Mouse (Mus musculus) stomach, embryonic 14.5 days (tissue): ENCODE results near the gene Nipal3. TPM values are rescaled to one million over a fixed set of nuclear protein-coding genes. Genes with fewer than 3 reads are reported as not detected.
A peak's percentile ranks its signal among the peaks of the same experiment; 100 is the strongest.

Experiments
- ATAC-seq: fragments of 200-750 bp; cut with Nextera tagmentation; 2 replicates; pipeline ENCODE4 v1.8.0; 2017; ENCODE audit warnings: low read depth, moderate TSS enrichment; ENCODE audit not compliant: insufficient number of reproducible peaks, insufficient read depth, low FRiP score
- H3K27ac ChIP-seq: fragments of 300-500 bp; sonication (generic); 2 replicates; pipeline ENCODE4 v1.5.1; 2014; ENCODE audit warnings: mild to moderate bottlenecking, low read length, moderate library complexity, mixed read lengths
- H3K27me3 ChIP-seq: fragments of 300-500 bp; sonication (generic); 2 replicates; pipeline ENCODE4 v1.6.1; 2014; ENCODE audit warnings: low read length, control low read depth, mixed read lengths; ENCODE audit not compliant: control insufficient read depth, insufficient read depth
- H3K36me3 ChIP-seq: fragments of 300-500 bp; sonication (generic); 2 replicates; pipeline ENCODE4 v1.6.1; 2014; ENCODE audit warnings: mild to moderate bottlenecking, control low read depth, low read length, moderate library complexity, mixed read lengths; ENCODE audit not compliant: control insufficient read depth, insufficient read depth
- H3K4me1 ChIP-seq: fragments of 300-500 bp; sonication (generic); 2 replicates; pipeline ENCODE4 v1.6.1; 2014; ENCODE audit warnings: low read length, control low read depth, mixed read lengths; ENCODE audit not compliant: control insufficient read depth, insufficient read depth
- H3K4me2 ChIP-seq: fragments of 300-500 bp; sonication (generic); replicated peaks from 2 replicates; pipeline ENCODE4 v1.6.1; 2014; ENCODE audit warnings: low read depth, low read length, control low read depth
- H3K4me3 ChIP-seq: fragments of 300-500 bp; sonication (generic); 2 replicates; pipeline ENCODE4 v1.5.1; 2014; ENCODE audit warnings: low read depth, low read length, control low read depth
- H3K9ac ChIP-seq: fragments of 300-500 bp; sonication (generic); replicated peaks from 2 replicates; pipeline ENCODE4 v1.6.1; 2014; ENCODE audit warnings: low read depth, mild to moderate bottlenecking, control low read depth, low read length, moderate library complexity, mixed read lengths
- H3K9me3 ChIP-seq: fragments of 300-500 bp; sonication (generic); 2 replicates; pipeline ENCODE4 v1.6.1; 2016; ENCODE audit warnings: low read depth, low read length, control low read depth; ENCODE audit not compliant: control insufficient read depth
- WGBS: fragments of 180-500 bp; shearing (Covaris S2); extraction: QIAGEN DNeasy Blood & Tissue Kit; methylation state at CpG from one replicate; pipeline ENCODE4 v1.1.7; 2014; 5-methylcytosine and 5-hydroxymethylcytosine counted together
- polyA plus RNA-seq: library from polyadenylated mRNA; unstranded; fragments of >200 nt; fragmentation: Nextera tagmentation; extraction: Ambion mirVana; gene quantifications from 2 replicates; pipeline ENCODE4 v1.2.1, GENCODE M21; 2014

Gene Nipal3
- polyA plus RNA-seq, 1 experiment from 2014 or later: 7.4 TPM

- H3K4me3 ChIP-seq: no peak overlapping the region
- no peak overlapping the region for H3K4me2 ChIP-seq
- H3K9me3 ChIP-seq: peaks cover 6% of the 10 kb centered on the region; the same call in 1 of the 2 replicates
- no peaks in the 10 kb centered on the region for H3K4me1 ChIP-seq
- H3K9ac ChIP-seq: no peak overlapping the region
- H3K27me3 ChIP-seq: no peaks in the 10 kb centered on the region
- no peaks in the 10 kb centered on the region for H3K36me3 ChIP-seq
- no peak for ATAC-seq
- H3K27ac ChIP-seq: no peak overlapping the region
- 61% methylated on average over 2 of the region's 2 CpGs for WGBS
Measured at GRCm38 (mm10) chr4:135530270-135530669, 35.4 kb upstream of the Nipal3 start.

GRCm38 (mm10) chr4:135526039-135526710 is 31.3 kb upstream of the Nipal3 start:
- H3K27ac ChIP-seq: no peak overlapping the region
- 36% methylated on average over 14 of the region's 14 CpGs for WGBS
- H3K4me1 ChIP-seq: peaks cover 8% of the 10 kb centered on the region
- H3K27me3 ChIP-seq: no peaks in the 10 kb centered on the region
- H3K4me3 ChIP-seq: no peak overlapping the region
- H3K9me3 ChIP-seq: peaks cover 6% of the 10 kb centered on the region; the same call in 1 of the 2 replicates
- no peak overlapping the region for H3K9ac ChIP-seq
- no peak for ATAC-seq
- no peaks in the 10 kb centered on the region for H3K36me3 ChIP-seq
- no peak overlapping the region for H3K4me2 ChIP-seq

- Histone ChIP-seq H3K4me2 (no peak overlapping the region), H3K4me1 (peaks cover 8% of the 10 kb centered on the region), H3K27ac (no peak overlapping the region), H3K27me3 (no peaks in the 10 kb centered on the region), H3K36me3 (no peaks in the 10 kb centered on the region), H3K9me3 (no peaks in the 10 kb centered on the region), H3K9ac (no peak overlapping the region), H3K4me3 (no peak overlapping the region)
- ATAC-seq: no peak
- WGBS: 76% methylated on average over 12 of the region's 12 CpGs
Measured at GRCm38 (mm10) chr4:135525057-135525456, 30.2 kb upstream of the Nipal3 start.

- no peaks in the 10 kb centered on the region for H3K9me3 ChIP-seq
- peak overlapping the region; percentile 16; the same call in 1 of the 2 replicates for H3K27ac ChIP-seq
- no peak overlapping the region for H3K9ac ChIP-seq
- no peak overlapping the region for H3K4me2 ChIP-seq
- H3K4me1 ChIP-seq: peaks cover 8% of the 10 kb centered on the region
- no peak overlapping the region for H3K4me3 ChIP-seq
- WGBS: 21% methylated on average over 6 of the region's 7 CpGs
- H3K27me3 ChIP-seq: no peaks in the 10 kb centered on the region
- H3K36me3 ChIP-seq: no peaks in the 10 kb centered on the region
- no peak for ATAC-seq
Measured at GRCm38 (mm10) chr4:135523939-135524338, 29.1 kb upstream of the Nipal3 start.

- no peak overlapping the region for H3K4me2 ChIP-seq
- H3K27me3 ChIP-seq: no peaks in the 10 kb centered on the region
- 74% methylated on average over 9 of the region's 9 CpGs for WGBS
- no peak overlapping the region for H3K9ac ChIP-seq
- H3K4me1 ChIP-seq: peaks cover 8% of the 10 kb centered on the region
- no peak overlapping the region for H3K4me3 ChIP-seq
- H3K9me3 ChIP-seq: no peaks in the 10 kb centered on the region
- no peak overlapping the region for H3K27ac ChIP-seq
- H3K36me3 ChIP-seq: no peaks in the 10 kb centered on the region
- no peak for ATAC-seq
Measured at GRCm38 (mm10) chr4:135520421-135520820, 25.6 kb upstream of the Nipal3 start.

GRCm38 (mm10) chr4:135518135-135518534 is 23.3 kb upstream of the Nipal3 start:
- no peaks in the 10 kb centered on the region for H3K4me1 ChIP-seq
- no peaks in the 10 kb centered on the region for H3K36me3 ChIP-seq
- WGBS: 81% methylated on average over 12 of the region's 12 CpGs
- H3K4me2 ChIP-seq: no peak overlapping the region
- H3K9ac ChIP-seq: no peak overlapping the region
- peak overlapping the region; percentile 39; the same call in 1 of the 2 replicates for H3K27ac ChIP-seq
- H3K4me3 ChIP-seq: no peak overlapping the region
- ATAC-seq: no peak
- H3K9me3 ChIP-seq: no peaks in the 10 kb centered on the region
- no peaks in the 10 kb centered on the region for H3K27me3 ChIP-seq

GRCm38 (mm10) chr4:135516351-135517316 is 21.8 kb upstream of the Nipal3 start:
- no peak overlapping the region for H3K4me3 ChIP-seq
- WGBS: 56% methylated on average over 15 of the region's 15 CpGs
- no peak overlapping the region for H3K9ac ChIP-seq
- ATAC-seq: no peak
- H3K4me2 ChIP-seq: no peak overlapping the region
- no peaks in the 10 kb centered on the region for H3K9me3 ChIP-seq
- H3K4me1 ChIP-seq: no peaks in the 10 kb centered on the region
- peak overlapping the region; percentile 2; the same call in 1 of the 2 replicates for H3K27ac ChIP-seq
- no peaks in the 10 kb centered on the region for H3K36me3 ChIP-seq
- H3K27me3 ChIP-seq: no peaks in the 10 kb centered on the region

GRCm38 (mm10) chr4:135514925-135515324 is 20.1 kb upstream of the Nipal3 start:
- no peaks in the 10 kb centered on the region for H3K4me1 ChIP-seq
- no peak for ATAC-seq
- whole genome bisulfite sequencing: 69% methylated on average over 14 of the region's 14 CpGs
- H3K4me3 ChIP-seq: no peak overlapping the region
- H3K36me3 ChIP-seq: no peaks in the 10 kb centered on the region
- no peak overlapping the region for H3K9ac ChIP-seq
- H3K27ac ChIP-seq: no peak overlapping the region
- no peaks in the 10 kb centered on the region for H3K9me3 ChIP-seq
- no peaks in the 10 kb centered on the region for H3K27me3 ChIP-seq
- no peak overlapping the region for H3K4me2 ChIP-seq
